Mouse (Mus musculus): ENCODE measurements around the gene Sag. TPM values are rescaled to one million over a fixed set of nuclear protein-coding genes. Genes with fewer than 3 reads are reported as not detected.

Sag gene
- polyA plus RNA-seq, 1 experiment from 2014 or later, result 0.53 TPM

DNA sequence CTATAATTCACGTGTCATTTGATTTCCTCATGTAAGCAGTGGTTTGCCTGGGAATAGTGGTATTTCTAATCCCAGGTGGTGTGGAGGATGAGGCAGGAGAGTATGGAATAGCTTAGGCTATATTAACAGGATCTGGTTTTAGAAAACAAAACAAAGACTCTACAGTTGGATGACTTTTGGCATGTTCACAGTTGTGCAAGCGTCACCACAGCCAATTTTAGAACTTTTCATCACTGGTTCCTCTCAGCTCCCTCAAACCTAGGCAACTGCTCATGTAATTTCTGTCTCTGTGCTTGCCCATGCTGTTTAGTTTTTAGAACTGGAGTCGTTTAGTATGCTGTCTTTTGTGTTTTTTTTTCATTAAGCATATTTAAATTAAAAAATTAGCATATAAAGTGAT is 53.3 kb downstream of the Sag start:
- H3K36me3 ChIP-seq (ENCODE audit: control insufficient read depth, insufficient read depth, low read length), result no peaks in the 10 kb centered on the region
- no peaks in the 10 kb centered on the region for H3K27me3 ChIP-seq (ENCODE audit: control insufficient read depth, insufficient read depth, low read length)
- DNase-seq (ENCODE audit: low spot score) (no peak), ATAC-seq (ENCODE audit: low FRiP score, low TSS enrichment) (no peak)
- TF ChIP-seq CTCF (IDR thresholded peaks at IDR 0.05; ENCODE audit: low read depth) (no peak), EP300 (optimal IDR thresholded peaks at IDR 0.05) (no peak)
- WGBS, result 67% methylated on average over 3 of the region's 3 CpGs
- H3K4me1 ChIP-seq (replicated peaks; ENCODE audit: control insufficient read depth, insufficient read depth), result 0 out of 2 replicates have a peak, but pooled peaks cover 5% of the 10 kb centered on the region
- H3K9ac ChIP-seq (ENCODE audit: low read length), result no peak overlapping the region
- no peak overlapping the region for H3K4me3 ChIP-seq (ENCODE audit: low read depth, low read length)
- H3K4me2 ChIP-seq (replicated peaks; ENCODE audit: low read depth), result no peak overlapping the region
- no peaks in the 10 kb centered on the region for H3K9me3 ChIP-seq (ENCODE audit: control insufficient read depth, low read length)
- H3K27ac ChIP-seq (replicated peaks), result no peak overlapping the region

DNA sequence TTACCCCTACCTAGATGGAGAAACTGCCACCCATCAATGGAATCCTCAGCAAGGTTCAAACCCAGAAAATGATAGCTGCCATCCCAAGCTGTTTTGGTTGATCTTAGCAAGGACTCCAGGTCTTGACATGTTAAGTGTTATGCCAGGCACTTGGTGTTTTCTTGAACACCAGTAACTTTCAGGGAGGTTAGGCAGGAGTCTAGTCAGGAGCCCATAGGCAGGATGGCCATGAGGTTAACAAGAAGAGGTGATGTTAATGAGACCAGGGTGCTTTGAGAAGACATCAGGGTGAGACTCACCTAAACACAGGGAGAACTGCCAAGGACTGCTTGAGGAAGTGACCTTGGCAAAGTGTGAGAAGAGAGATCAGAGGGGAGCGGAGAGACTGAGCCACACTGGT is 54.6 kb downstream of the Sag start:
- Histone ChIP-seq H3K9me3 (ENCODE audit: control insufficient read depth, low read length) (no peaks in the 10 kb centered on the region), H3K36me3 (ENCODE audit: control insufficient read depth, insufficient read depth, low read length) (no peaks in the 10 kb centered on the region), H3K9ac (ENCODE audit: low read length) (no peak overlapping the region), H3K27me3 (ENCODE audit: control insufficient read depth, insufficient read depth, low read length) (no peaks in the 10 kb centered on the region), H3K4me3 (ENCODE audit: low read depth, low read length) (no peak overlapping the region), H3K4me1 (replicated peaks; ENCODE audit: control insufficient read depth, insufficient read depth) (0 out of 2 replicates have a peak, but pooled peaks cover 5% of the 10 kb centered on the region), H3K4me2 (replicated peaks; ENCODE audit: low read depth) (no peak overlapping the region), H3K27ac (replicated peaks) (no peak overlapping the region)
- ATAC-seq (ENCODE audit: low FRiP score, low TSS enrichment) (peak; percentile 16; the same call in 1 of the 2 replicates), DNase-seq (ENCODE audit: low spot score) (no peak)
- 88% methylated on average over 1 of the region's 1 CpGs for WGBS
- TF ChIP-seq EP300 (optimal IDR thresholded peaks at IDR 0.05) (no peak), CTCF (IDR thresholded peaks at IDR 0.05; ENCODE audit: low read depth) (no peak)

DNA sequence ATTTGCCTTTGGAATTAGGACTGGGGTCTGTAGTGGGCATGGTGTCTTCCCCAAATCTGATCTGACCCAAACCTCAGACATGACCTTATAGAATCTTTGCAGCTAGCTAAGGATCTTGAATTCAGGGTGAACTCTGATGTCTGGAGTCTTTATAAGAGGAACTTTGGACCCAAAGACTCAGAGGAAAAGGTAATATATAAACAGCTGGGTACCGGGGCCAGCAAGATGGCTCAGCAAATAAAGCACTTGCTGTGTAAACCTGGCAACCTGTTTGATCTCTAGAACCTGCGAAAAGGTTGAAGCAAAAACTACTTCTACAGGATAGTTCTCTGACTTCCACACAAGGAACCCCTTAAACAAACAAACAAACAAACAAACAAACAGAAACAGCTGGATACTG is 55.0 kb downstream of the Sag start:
- Histone ChIP-seq H3K4me3 (ENCODE audit: low read depth, low read length) (no peak overlapping the region), H3K36me3 (ENCODE audit: control insufficient read depth, insufficient read depth, low read length) (no peaks in the 10 kb centered on the region), H3K27me3 (ENCODE audit: control insufficient read depth, insufficient read depth, low read length) (no peaks in the 10 kb centered on the region), H3K27ac (replicated peaks) (no peak overlapping the region), H3K9me3 (ENCODE audit: control insufficient read depth, low read length) (no peaks in the 10 kb centered on the region), H3K9ac (ENCODE audit: low read length) (no peak overlapping the region), H3K4me2 (replicated peaks; ENCODE audit: low read depth) (no peak overlapping the region), H3K4me1 (replicated peaks; ENCODE audit: control insufficient read depth, insufficient read depth) (0 out of 2 replicates have a peak, but pooled peaks cover 5% of the 10 kb centered on the region)
- WGBS, result 48% methylated on average over 2 of the region's 2 CpGs
- peak; percentile 55 for ATAC-seq (ENCODE audit: low FRiP score, low TSS enrichment)
- TF ChIP-seq EP300 (optimal IDR thresholded peaks at IDR 0.05) (no peak), CTCF (IDR thresholded peaks at IDR 0.05; ENCODE audit: low read depth) (no peak)
- DNase-seq (ENCODE audit: low spot score), result peak; percentile 44

DNA sequence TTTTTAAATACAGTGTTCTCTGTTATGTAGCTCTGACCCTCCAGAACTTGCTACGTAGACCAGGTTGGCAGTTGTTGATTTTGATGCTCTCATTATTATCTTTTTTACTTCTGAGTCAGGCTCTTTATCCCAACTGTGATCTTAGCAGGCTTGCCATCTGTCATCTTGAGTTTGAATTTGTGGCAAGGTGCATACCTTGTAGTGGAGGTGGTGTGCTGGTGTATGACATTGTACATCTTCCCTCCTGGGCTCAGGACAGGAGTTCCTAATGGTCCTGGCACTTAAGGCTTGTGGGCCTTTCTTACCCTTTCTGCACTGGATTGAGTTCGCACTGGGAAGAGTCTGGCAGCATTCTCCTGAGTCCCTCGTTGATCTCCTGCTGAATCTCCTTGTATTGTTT is 60.1 kb downstream of the Sag start:
- H3K9ac ChIP-seq (ENCODE audit: low read length), result no peak overlapping the region
- no peak overlapping the region for H3K27ac ChIP-seq (replicated peaks)
- WGBS, result 66% methylated on average over 3 of the region's 3 CpGs
- H3K4me3 ChIP-seq (ENCODE audit: low read depth, low read length), result no peak overlapping the region
- no peaks in the 10 kb centered on the region for H3K36me3 ChIP-seq (ENCODE audit: control insufficient read depth, insufficient read depth, low read length)
- no peak overlapping the region for H3K4me2 ChIP-seq (replicated peaks; ENCODE audit: low read depth)
- no peak for ATAC-seq (ENCODE audit: low FRiP score, low TSS enrichment)
- no peak for TF ChIP-seq EP300 (optimal IDR thresholded peaks at IDR 0.05)
- no peak for TF ChIP-seq CTCF (IDR thresholded peaks at IDR 0.05; ENCODE audit: low read depth)
- H3K4me1 ChIP-seq (replicated peaks; ENCODE audit: control insufficient read depth, insufficient read depth), result 0 out of 2 replicates have a peak, but pooled peaks cover 2% of the 10 kb centered on the region
- H3K27me3 ChIP-seq (ENCODE audit: control insufficient read depth, insufficient read depth, low read length), result no peaks in the 10 kb centered on the region
- no peak for DNase-seq (ENCODE audit: low spot score)
- H3K9me3 ChIP-seq (ENCODE audit: control insufficient read depth, low read length), result no peaks in the 10 kb centered on the region

DNA sequence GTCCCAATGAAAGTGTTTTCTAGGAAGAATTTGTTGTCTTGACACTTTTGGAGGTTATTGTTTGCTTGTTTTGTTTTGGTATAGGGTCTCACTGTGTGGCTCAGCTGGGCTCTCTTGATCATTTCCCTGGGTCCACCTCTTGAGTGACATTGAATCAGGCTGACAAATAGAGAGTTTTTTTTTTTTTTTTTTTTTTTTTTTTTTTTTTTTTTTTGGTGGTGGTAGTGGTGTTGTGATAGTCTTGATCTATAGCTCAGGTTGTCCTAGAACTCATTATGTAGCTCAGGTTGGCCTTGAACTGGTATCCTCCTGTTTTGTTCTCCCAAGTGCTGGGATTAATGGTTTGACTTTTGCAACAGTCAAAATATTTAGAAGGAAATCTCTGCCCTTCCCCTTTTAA is 61.4 kb downstream of the Sag start:
- H3K36me3 ChIP-seq (ENCODE audit: control insufficient read depth, insufficient read depth, low read length), result no peaks in the 10 kb centered on the region
- no peak overlapping the region for H3K27ac ChIP-seq (replicated peaks)
- no peak for TF ChIP-seq EP300 (optimal IDR thresholded peaks at IDR 0.05)
- no peak for TF ChIP-seq CTCF (IDR thresholded peaks at IDR 0.05; ENCODE audit: low read depth)
- no peak overlapping the region for H3K4me3 ChIP-seq (ENCODE audit: low read depth, low read length)
- DNase-seq (ENCODE audit: low spot score) (no peak), ATAC-seq (ENCODE audit: low FRiP score, low TSS enrichment) (no peak)
- H3K4me1 ChIP-seq (replicated peaks; ENCODE audit: control insufficient read depth, insufficient read depth), result no peaks in the 10 kb centered on the region
- no peaks in the 10 kb centered on the region for H3K27me3 ChIP-seq (ENCODE audit: control insufficient read depth, insufficient read depth, low read length)
- no peak overlapping the region for H3K4me2 ChIP-seq (replicated peaks; ENCODE audit: low read depth)
- no peaks in the 10 kb centered on the region for H3K9me3 ChIP-seq (ENCODE audit: control insufficient read depth, low read length)
- H3K9ac ChIP-seq (ENCODE audit: low read length), result no peak overlapping the region

DNA sequence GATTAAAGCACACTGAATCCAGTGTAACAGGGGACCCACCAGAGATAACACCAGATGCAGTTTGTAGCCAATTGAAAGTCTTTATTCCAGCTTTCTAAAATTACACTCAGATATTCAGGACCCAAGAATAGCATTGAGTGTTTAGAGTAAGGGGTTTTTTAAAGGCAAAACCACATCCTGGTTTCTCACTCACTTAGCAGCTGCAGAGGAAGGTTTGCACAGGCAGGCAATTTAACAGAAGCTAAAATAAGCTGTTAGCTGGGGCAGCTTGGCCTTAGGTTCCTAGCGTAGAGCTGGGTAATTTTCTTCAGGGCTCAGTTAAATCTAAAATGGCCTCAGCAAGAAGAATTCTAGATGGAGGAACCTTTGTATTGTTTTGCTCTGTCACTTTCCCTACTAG is 63.2 kb downstream of the Sag start:
- ATAC-seq (ENCODE audit: low FRiP score, low TSS enrichment) (no peak), DNase-seq (ENCODE audit: low spot score) (no peak)
- Histone ChIP-seq H3K27me3 (ENCODE audit: control insufficient read depth, insufficient read depth, low read length) (no peaks in the 10 kb centered on the region), H3K4me3 (ENCODE audit: low read depth, low read length) (no peak overlapping the region), H3K36me3 (ENCODE audit: control insufficient read depth, insufficient read depth, low read length) (no peaks in the 10 kb centered on the region), H3K27ac (replicated peaks) (no peak overlapping the region), H3K9me3 (ENCODE audit: control insufficient read depth, low read length) (no peaks in the 10 kb centered on the region), H3K9ac (ENCODE audit: low read length) (no peak overlapping the region), H3K4me1 (replicated peaks; ENCODE audit: control insufficient read depth, insufficient read depth) (no peaks in the 10 kb centered on the region), H3K4me2 (replicated peaks; ENCODE audit: low read depth) (no peak overlapping the region)
- whole genome bisulfite sequencing, result 88% methylated on average over 1 of the region's 1 CpGs
- TF ChIP-seq CTCF (IDR thresholded peaks at IDR 0.05; ENCODE audit: low read depth) (no peak), EP300 (optimal IDR thresholded peaks at IDR 0.05) (no peak)

Data from stomach, postnatal 0 days (tissue).